Mouse (Mus musculus) liver, embryonic 11.5 days (tissue): ENCODE measurements at regions not wholly inside any gene's neighbourhood (a gene's known extent, or its start where the extent isn't known, plus 50 kb on each side); places are given as distances from the start of the nearest gene placed in this dataset.

Source experiments
- ATAC-seq: fragments of 200-750 bp; cut with Nextera tagmentation; replicated peaks from 2 replicates; pipeline ENCODE4 v1.8.0; 2017; ENCODE audit warnings: moderate number of reproducible peaks, mild to moderate bottlenecking, moderate TSS enrichment, moderate library complexity; ENCODE audit not compliant: low FRiP score
- DNase-seq: peaks from one replicate; pipeline ENCODE4 v3.0.0-alpha.2; 2017; ENCODE audit warnings: low spot score
- H3K27ac ChIP-seq: fragments of 300-500 bp; sonication (generic); 2 replicates; pipeline ENCODE4 v1.5.1; 2014; ENCODE audit warnings: mild to moderate bottlenecking, low read depth, low read length, control low read depth
- H3K27me3 ChIP-seq: fragments of 300-500 bp; sonication (generic); replicated peaks from 2 replicates; pipeline ENCODE4 v1.6.1; 2014; ENCODE audit warnings: low read length, mixed read lengths; ENCODE audit not compliant: control insufficient read depth, insufficient read depth
- H3K36me3 ChIP-seq: fragments of 300-500 bp; sonication (generic); 2 replicates; pipeline ENCODE4 v1.6.1; 2014; ENCODE audit warnings: mild to moderate bottlenecking, low read length, moderate library complexity, mixed read lengths; ENCODE audit not compliant: control insufficient read depth, insufficient read depth
- H3K4me1 ChIP-seq: fragments of 300-500 bp; sonication (generic); replicated peaks from 2 replicates; pipeline ENCODE4 v1.6.1; 2014; ENCODE audit warnings: low read length, mixed read lengths; ENCODE audit not compliant: control insufficient read depth, insufficient read depth
- H3K4me2 ChIP-seq: fragments of 300-500 bp; sonication (generic); 2 replicates; pipeline ENCODE4 v1.6.1; 2014; ENCODE audit warnings: mild to moderate bottlenecking, control low read depth, moderate library complexity
- H3K4me3 ChIP-seq: fragments of 300-500 bp; sonication (generic); 2 replicates; pipeline ENCODE4 v1.5.1; 2014; ENCODE audit warnings: low read depth, low read length, control low read depth
- H3K9ac ChIP-seq: fragments of 300-500 bp; sonication (generic); 2 replicates; pipeline ENCODE4 v1.6.1; 2014; ENCODE audit warnings: low read depth, low read length, control low read depth
- H3K9me3 ChIP-seq: fragments of 300-500 bp; sonication (generic); 2 replicates; pipeline ENCODE4 v1.6.1; 2016; ENCODE audit warnings: low read length, inconsistent platforms, mixed read lengths; ENCODE audit not compliant: control insufficient read depth
- WGBS: fragments of 180-500 bp; shearing (Covaris S2); extraction: QIAGEN DNeasy Blood & Tissue Kit; methylation state at CpG from one replicate; pipeline ENCODE4 v1.1.7; 2014; 5-methylcytosine and 5-hydroxymethylcytosine counted together

GRCm38 (mm10) chr12:105918775-105919174 lies 91.3 kb upstream of the Vrk1 start:
- no peaks in the 10 kb centered on the region for H3K36me3 ChIP-seq
- no peak overlapping the region for H3K4me2 ChIP-seq
- H3K27ac ChIP-seq, result no peak overlapping the region
- DNase-seq (no peak), ATAC-seq (no peak)
- H3K27me3 ChIP-seq, result no peaks in the 10 kb centered on the region
- H3K9ac ChIP-seq, result no peak overlapping the region
- no peaks in the 10 kb centered on the region for H3K4me1 ChIP-seq
- 66% methylated on average over 12 of the region's 12 CpGs for WGBS
- H3K4me3 ChIP-seq, result no peak overlapping the region
- no peaks in the 10 kb centered on the region for H3K9me3 ChIP-seq

DNA sequence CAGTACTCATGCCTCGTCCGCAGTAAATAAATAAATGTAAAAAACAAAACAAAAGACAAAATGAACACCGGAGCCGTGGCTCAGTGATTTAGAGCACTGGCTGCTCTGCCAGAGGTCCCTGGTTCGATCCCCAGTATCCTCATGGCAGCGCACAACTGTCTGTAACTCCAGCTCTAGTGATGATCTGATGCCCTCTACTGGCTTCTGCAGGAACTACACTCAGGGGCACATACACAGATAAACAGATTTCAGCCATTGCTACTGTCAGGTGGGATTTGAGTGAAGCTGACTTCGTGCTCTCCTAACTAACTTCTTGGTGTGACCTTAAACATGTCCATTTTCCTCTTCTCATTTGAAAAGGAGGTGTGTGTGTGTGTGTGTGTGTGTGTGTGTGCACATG lies 82.8 kb upstream of the Vrk1 start:
- ATAC-seq (no peak), DNase-seq (no peak)
- Histone ChIP-seq H3K27ac (no peak overlapping the region), H3K4me2 (no peak overlapping the region), H3K36me3 (no peaks in the 10 kb centered on the region), H3K4me1 (no peaks in the 10 kb centered on the region), H3K27me3 (no peaks in the 10 kb centered on the region), H3K9ac (no peak overlapping the region), H3K4me3 (no peak overlapping the region), H3K9me3 (peaks cover 2% of the 10 kb centered on the region; the same call in 1 of the 2 replicates)
- 91% methylated on average over 7 of the region's 7 CpGs for WGBS

GRCm38 (mm10) chr12:105929456-105929921 lies 80.5 kb upstream of the Vrk1 start:
- H3K9me3 ChIP-seq, result peaks cover 2% of the 10 kb centered on the region; the same call in 1 of the 2 replicates
- H3K9ac ChIP-seq, result no peak overlapping the region
- H3K27me3 ChIP-seq, result no peaks in the 10 kb centered on the region
- DNase-seq (no peak), ATAC-seq (no peak)
- no peak overlapping the region for H3K4me3 ChIP-seq
- H3K27ac ChIP-seq, result no peak overlapping the region
- H3K4me1 ChIP-seq, result no peaks in the 10 kb centered on the region
- no peak overlapping the region for H3K4me2 ChIP-seq
- no peaks in the 10 kb centered on the region for H3K36me3 ChIP-seq
- WGBS, result 50% methylated on average over 12 of the region's 12 CpGs

DNA sequence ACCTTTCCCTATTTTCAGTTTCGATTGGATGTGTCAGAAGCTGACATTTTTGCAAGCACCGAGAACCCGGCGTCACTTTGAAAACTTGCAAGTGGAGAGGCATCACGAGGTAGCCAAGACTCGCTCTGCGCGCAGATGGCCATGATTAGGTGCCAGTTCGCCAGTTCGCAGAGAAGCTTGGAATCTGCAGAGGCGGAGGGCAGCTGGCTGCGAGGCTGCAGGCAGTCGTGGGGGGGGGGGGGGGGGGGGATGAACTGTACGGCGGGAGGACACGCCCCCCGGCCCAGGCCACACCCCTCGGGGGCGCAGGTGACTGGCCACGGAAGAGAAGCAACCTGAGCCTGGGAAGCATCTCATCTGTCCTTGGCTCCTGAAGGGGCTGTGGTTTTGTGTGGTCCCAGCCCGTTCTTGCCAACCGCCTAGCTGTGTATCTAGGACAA lies 74.6 kb upstream of the Vrk1 start:
- WGBS, result 7% methylated on average over 21 of the region's 22 CpGs
- H3K9ac ChIP-seq, result no peak overlapping the region
- no peaks in the 10 kb centered on the region for H3K4me1 ChIP-seq
- H3K27me3 ChIP-seq, result peaks cover 14% of the 10 kb centered on the region
- H3K4me2 ChIP-seq, result peak overlapping the region; percentile 24
- no peaks in the 10 kb centered on the region for H3K9me3 ChIP-seq
- no peak overlapping the region for H3K4me3 ChIP-seq
- ATAC-seq (no peak), DNase-seq (no peak)
- H3K36me3 ChIP-seq, result no peaks in the 10 kb centered on the region
- no peak overlapping the region for H3K27ac ChIP-seq

- WGBS, result 56% methylated on average over 18 of the region's 18 CpGs
- H3K9ac ChIP-seq, result no peak overlapping the region
- no peaks in the 10 kb centered on the region for H3K36me3 ChIP-seq
- no peak overlapping the region for H3K4me3 ChIP-seq
- H3K27ac ChIP-seq, result no peak overlapping the region
- H3K4me1 ChIP-seq, result no peaks in the 10 kb centered on the region
- H3K27me3 ChIP-seq, result peaks cover 14% of the 10 kb centered on the region
- no peaks in the 10 kb centered on the region for H3K9me3 ChIP-seq
- no peak overlapping the region for H3K4me2 ChIP-seq
- ATAC-seq, result no peak
- DNase-seq, result no peak
Measured at GRCm38 (mm10) chr12:105936812-105937530, 73.1 kb upstream of the Vrk1 start.

GRCm38 (mm10) chr12:105942136-105943076 lies 67.6 kb upstream of the Vrk1 start:
- H3K9ac ChIP-seq, result no peak overlapping the region
- H3K9me3 ChIP-seq, result no peaks in the 10 kb centered on the region
- no peaks in the 10 kb centered on the region for H3K36me3 ChIP-seq
- WGBS, result 67% methylated on average over 20 of the region's 20 CpGs
- peak overlapping the region; percentile 22; the same call in 1 of the 2 replicates for H3K4me2 ChIP-seq
- no peak overlapping the region; the same call in 1 of the 2 replicates for H3K27ac ChIP-seq
- peak; percentile 66 for ATAC-seq
- no peak overlapping the region for H3K4me3 ChIP-seq
- DNase-seq, result no peak
- no peaks in the 10 kb centered on the region for H3K4me1 ChIP-seq
- H3K27me3 ChIP-seq, result no peaks in the 10 kb centered on the region

DNA sequence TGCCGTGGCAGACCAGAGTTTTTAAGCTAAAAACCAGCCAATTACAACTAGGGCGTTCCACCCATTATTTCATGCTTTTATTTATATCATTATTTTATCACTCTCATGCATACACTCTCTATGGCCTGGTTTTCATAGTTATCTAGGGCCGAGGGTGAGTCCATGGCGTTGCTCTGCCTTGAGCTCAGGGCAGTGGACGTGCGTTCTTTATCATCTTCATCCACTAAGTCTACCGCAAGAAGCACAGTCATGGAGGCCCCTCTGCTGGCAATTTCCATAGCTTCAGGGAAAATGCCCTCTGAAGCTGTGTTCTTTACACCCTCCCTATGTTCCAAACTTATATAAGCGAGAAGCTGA lies 67.0 kb upstream of the Vrk1 start:
- no peaks in the 10 kb centered on the region for H3K27me3 ChIP-seq
- ATAC-seq (peak; percentile 77), DNase-seq (no peak)
- no peak overlapping the region for H3K4me3 ChIP-seq
- H3K9ac ChIP-seq, result no peak overlapping the region
- H3K27ac ChIP-seq, result no peak overlapping the region
- H3K36me3 ChIP-seq, result no peaks in the 10 kb centered on the region
- H3K9me3 ChIP-seq, result no peaks in the 10 kb centered on the region
- no peaks in the 10 kb centered on the region for H3K4me1 ChIP-seq
- no peak overlapping the region for H3K4me2 ChIP-seq
- WGBS, result 67% methylated on average over 8 of the region's 8 CpGs

DNA sequence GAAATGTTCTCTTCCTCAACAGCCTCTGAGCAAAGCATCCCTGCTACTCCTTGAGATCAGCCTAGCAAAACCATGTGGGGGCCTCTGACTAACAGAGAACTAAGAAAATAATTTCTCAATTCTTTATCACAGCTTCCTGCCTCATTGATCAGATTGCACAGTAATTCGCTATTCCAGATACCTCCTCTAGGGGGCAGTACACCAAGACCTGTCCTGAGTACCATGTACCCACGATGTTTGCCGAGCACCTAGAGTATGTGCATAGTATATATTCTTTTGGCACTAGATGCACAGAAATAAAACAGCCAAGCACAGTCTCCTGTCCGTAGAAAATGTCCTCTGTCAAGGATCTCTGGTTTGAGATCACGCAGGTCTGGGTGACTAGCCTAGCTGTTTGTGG lies 62.7 kb upstream of the Vrk1 start:
- no peaks in the 10 kb centered on the region for H3K4me1 ChIP-seq
- 51% methylated on average over 5 of the region's 5 CpGs for WGBS

More for the DNA sequence above, 62.7 kb upstream of the Vrk1 start:
- H3K27me3 ChIP-seq, result no peaks in the 10 kb centered on the region
- H3K36me3 ChIP-seq, result no peaks in the 10 kb centered on the region
- ATAC-seq (no peak), DNase-seq (no peak)
- H3K9ac ChIP-seq, result no peak overlapping the region
- H3K27ac ChIP-seq, result no peak overlapping the region
- no peaks in the 10 kb centered on the region for H3K9me3 ChIP-seq
- H3K4me3 ChIP-seq, result no peak overlapping the region
- H3K4me2 ChIP-seq, result no peak overlapping the region
